Mouse (Mus musculus): ENCODE results near the gene Cybc1.

Gene Cybc1

GRCm38 (mm10) chr11:121229018-121229439, at the start of gene Cybc1:
Gene Cybc1, minus strand, starts transcription at chr11:121229322.
- peak; percentile 84 for DNase-seq

GRCm38 (mm10) chr11:121278011-121278410, 48.9 kb upstream of the Cybc1 start:
- no peak for DNase-seq

GRCm38 (mm10) chr11:121277516-121277915, 48.4 kb upstream of the Cybc1 start:
- no peak for DNase-seq

GRCm38 (mm10) chr11:121261074-121261473, 32.0 kb upstream of the Cybc1 start:
- no peak for DNase-seq

- DNase-seq, result peak; percentile 44
Observed at GRCm38 (mm10) chr11:121260211-121260906, 31.2 kb upstream of the Cybc1 start.

GRCm38 (mm10) chr11:121259160-121260100, 30.3 kb upstream of the Cybc1 start, which contains the start of gene Foxk2:
Gene Foxk2, plus strand, starts transcription at chr11:121259990.
- peak; percentile 91 for DNase-seq

GRCm38 (mm10) chr11:121250196-121250595, 21.1 kb upstream of the Cybc1 start:
- no peak for DNase-seq

GRCm38 (mm10) chr11:121239669-121240068, 10.5 kb upstream of the Cybc1 start:
- DNase-seq, result no peak

GRCm38 (mm10) chr11:121237345-121238128, 8.4 kb upstream of the Cybc1 start:
- DNase-seq, result no peak

- peak; percentile 98 for DNase-seq
Observed at GRCm38 (mm10) chr11:121236564-121237344, 7.6 kb upstream of the Cybc1 start, which contains the start of gene Narf. Gene Narf, plus strand, starts transcription at chr11:121237253.

- DNase-seq, result peak; percentile 80
Observed at GRCm38 (mm10) chr11:121235475-121236238, 6.5 kb upstream of the Cybc1 start.

- DNase-seq, result no peak
Observed at GRCm38 (mm10) chr11:121232706-121233105, 3.6 kb upstream of the Cybc1 start.

- no peak for DNase-seq
Observed at GRCm38 (mm10) chr11:121231628-121232291, 2.6 kb upstream of the Cybc1 start.

- no peak for DNase-seq
Observed at GRCm38 (mm10) chr11:121231191-121231590, 2.1 kb upstream of the Cybc1 start.

- DNase-seq, result peak; percentile 25
Observed at GRCm38 (mm10) chr11:121228129-121229017, 749 bp downstream of the Cybc1 start.

GRCm38 (mm10) chr11:121221321-121222010, 7.7 kb downstream of the Cybc1 start:
- DNase-seq, result no peak

GRCm38 (mm10) chr11:121220771-121221170, 8.4 kb downstream of the Cybc1 start:
- DNase-seq, result no peak

GRCm38 (mm10) chr11:121219776-121220175, 9.3 kb downstream of the Cybc1 start:
- DNase-seq, result no peak

- no peak for DNase-seq
Observed at GRCm38 (mm10) chr11:121216831-121217230, 12.3 kb downstream of the Cybc1 start.

Measured in thymus, postnatal 25 days (tissue).